Mouse (Mus musculus) brain, adult 2 months (tissue): ENCODE measurements around the gene Fam166b.

Source experiments
- DNase-seq: peaks from one replicate; pipeline ENCODE4 v3.0.0; 2011; ENCODE audit warnings: low read depth, low spot score

Gene Fam166b

GRCm38 (mm10) chr4:43428946-43429345, at the start of gene Fam166b:
Gene Fam166b (minus strand): TSS chr4:43429134.
- no peak for DNase-seq

DNA sequence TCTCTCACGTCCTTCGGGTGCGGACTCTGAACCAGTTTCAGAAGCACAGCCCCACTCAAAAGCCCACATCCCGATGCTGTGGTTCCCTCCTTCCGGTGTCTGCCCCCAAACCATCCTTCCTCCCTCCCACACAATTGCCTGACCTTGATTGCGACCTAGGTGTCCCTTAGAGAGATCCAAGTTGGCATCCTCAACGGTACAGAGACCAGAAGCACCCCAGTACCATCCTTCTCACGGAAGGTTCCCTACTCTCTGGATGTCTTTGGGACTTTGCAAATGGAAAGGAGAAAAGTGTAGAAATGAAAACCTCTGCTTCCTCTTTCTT, 49.6 kb upstream of the Fam166b start:
- no peak for DNase-seq

- peak; percentile 96 for DNase-seq
Observed at GRCm38 (mm10) chr4:43477857-43478533, 49.1 kb upstream of the Fam166b start.

DNA sequence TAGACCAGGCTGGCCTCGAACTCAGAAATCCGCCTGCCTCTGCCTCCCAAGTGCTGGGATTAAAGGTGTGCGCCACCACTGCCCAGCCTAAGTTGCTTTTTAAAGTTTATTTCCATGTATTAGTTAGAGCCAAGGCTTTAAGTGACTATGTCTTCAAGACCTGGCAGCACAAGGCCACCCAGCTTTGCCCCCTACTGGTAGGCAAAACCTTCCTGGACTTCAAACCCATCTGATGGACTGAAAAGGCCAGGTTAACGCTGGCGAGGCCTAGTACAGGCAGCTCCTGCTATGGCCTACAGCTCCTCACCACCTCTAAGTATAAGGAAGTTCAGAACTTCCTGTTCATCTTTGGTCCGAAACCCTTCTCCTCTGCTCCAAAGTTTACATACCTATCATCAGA, 47.7 kb upstream of the Fam166b start:
- DNase-seq = no peak

DNA sequence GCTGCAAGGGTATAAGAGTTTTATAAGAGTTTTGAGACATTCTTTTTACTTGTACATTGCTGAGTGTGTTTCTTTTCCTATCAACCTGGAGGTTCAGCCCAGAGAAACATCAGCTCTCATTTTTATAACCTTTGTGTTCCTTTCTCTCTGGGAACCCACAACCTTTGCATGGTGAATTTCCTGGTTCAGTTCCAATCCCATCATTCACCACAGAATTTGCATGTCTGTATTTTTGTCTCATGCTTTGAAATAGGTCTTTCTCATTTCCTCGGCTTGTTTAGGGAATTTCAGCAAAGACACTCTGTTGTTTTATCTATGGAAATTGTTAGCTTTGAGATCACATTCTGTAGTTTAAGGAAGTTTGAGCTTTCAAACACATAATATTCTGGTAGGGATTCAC, 44.7 kb upstream of the Fam166b start:
- DNase-seq = no peak

DNA sequence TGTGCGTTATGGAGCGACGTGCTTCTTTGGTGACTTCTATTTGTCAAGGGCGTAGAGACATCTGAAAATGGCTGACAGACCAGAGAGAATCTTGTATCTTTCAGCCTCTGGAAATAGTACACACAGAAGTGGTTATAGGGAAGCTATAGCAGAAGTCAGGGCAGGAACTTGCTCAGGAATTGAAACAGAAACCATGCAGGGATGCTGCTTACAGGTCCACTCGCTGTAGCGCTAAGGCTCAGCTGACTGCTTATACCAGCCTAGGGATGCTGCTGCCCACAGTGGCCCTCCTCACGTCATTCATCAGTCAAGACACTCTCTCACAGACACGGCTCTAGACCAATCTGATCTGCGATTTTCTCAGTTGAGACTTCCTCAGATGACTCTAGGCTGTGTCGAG, 41.4 kb upstream of the Fam166b start:
- DNase-seq = no peak

GRCm38 (mm10) chr4:43466872-43467271, 37.9 kb upstream of the Fam166b start:
- no peak for DNase-seq

- DNase-seq = no peak
Observed at GRCm38 (mm10) chr4:43465935-43466334, 37.0 kb upstream of the Fam166b start.

GRCm38 (mm10) chr4:43463102-43463501, 34.2 kb upstream of the Fam166b start:
- DNase-seq = no peak

GRCm38 (mm10) chr4:43457124-43457523, 28.2 kb upstream of the Fam166b start:
- no peak for DNase-seq

- DNase-seq = no peak
Observed at GRCm38 (mm10) chr4:43456470-43456869, 27.5 kb upstream of the Fam166b start.

- peak; percentile 40 for DNase-seq
Observed at GRCm38 (mm10) chr4:43454041-43454836, 25.3 kb upstream of the Fam166b start, which contains the start of gene Cd72. Gene Cd72 (minus strand): TSS chr4:43454628.

- no peak for DNase-seq
Observed at GRCm38 (mm10) chr4:43453413-43453812, 24.5 kb upstream of the Fam166b start.

GRCm38 (mm10) chr4:43452315-43452714, 23.4 kb upstream of the Fam166b start:
- no peak for DNase-seq

- no peak for DNase-seq
Observed at GRCm38 (mm10) chr4:43448554-43448953, 19.6 kb upstream of the Fam166b start.

- DNase-seq = peak; percentile 62
Observed at GRCm38 (mm10) chr4:43447251-43447650, 18.3 kb upstream of the Fam166b start.

- no peak for DNase-seq
Observed at GRCm38 (mm10) chr4:43443511-43443910, 14.6 kb upstream of the Fam166b start.

DNA sequence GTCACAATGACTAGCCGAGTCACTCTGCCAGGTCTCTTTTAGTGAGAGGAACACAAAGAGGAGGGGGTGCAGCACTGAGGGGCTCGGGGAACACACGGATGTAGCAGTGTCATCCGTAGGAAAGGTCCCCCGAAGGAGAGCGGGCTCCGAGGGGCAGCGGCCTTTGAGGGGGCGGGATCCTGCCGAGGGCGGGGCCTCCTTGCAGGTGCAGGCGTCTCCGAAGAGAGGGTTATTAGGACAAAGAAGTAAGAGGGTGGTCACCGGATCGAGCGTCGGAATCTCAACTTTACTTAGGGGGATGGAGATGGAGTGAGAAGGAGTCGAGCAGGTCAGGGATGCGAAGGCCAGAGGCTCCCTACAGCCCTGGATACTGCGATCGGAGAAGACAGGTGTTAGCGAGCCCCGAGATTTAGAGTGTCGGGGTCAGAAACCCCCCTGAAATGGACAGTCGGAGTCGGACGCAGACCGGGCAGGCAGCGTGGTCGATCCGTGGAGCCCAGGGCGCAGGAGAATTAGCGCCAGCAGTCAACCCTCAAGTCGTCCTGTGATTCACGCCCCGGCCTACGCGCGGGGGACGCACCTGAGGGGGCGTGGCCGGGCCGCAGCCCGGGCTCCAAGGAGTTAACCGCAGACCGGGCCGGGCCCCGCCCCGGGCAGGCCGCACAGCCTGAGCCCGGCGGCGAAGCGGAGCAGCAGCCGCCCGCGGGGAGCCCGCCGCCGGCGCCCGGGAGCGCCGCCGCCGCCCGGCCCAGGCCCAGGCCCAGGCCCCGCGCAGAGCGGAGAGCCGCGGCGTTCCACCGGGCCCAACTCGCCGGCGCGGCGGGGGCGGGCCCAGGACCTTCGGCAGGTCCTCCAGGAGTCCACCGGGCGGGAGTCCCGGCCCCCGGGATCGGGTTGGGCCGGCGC, 13.8 kb upstream of the Fam166b start:
- DNase-seq = peak; percentile 88

GRCm38 (mm10) chr4:43442044-43442443, 13.1 kb upstream of the Fam166b start:
- peak; percentile 100 for DNase-seq

DNA sequence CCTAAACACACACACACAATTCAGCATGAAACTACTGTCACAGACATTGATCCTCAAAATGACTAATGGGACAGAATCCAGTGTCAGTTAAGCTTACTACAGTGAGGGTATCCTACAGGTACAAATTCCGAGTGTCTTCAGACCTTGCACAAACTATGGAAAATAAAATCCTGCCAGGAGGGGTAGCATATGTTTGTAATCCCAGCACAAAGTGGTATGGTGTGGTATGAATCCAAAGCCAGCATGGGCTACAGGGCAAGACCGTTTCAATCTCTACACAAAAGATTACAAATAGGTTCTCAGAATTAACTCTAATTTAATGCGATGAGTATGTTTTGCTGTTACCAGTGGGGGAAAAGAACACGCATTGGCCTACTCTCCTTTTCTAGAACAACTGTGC, 12.7 kb upstream of the Fam166b start, which contains the start of gene Tesk1:
Tesk1 (plus strand) TSS at position 301 of the 400 bp plus-strand sequence.
- no peak for DNase-seq

DNA sequence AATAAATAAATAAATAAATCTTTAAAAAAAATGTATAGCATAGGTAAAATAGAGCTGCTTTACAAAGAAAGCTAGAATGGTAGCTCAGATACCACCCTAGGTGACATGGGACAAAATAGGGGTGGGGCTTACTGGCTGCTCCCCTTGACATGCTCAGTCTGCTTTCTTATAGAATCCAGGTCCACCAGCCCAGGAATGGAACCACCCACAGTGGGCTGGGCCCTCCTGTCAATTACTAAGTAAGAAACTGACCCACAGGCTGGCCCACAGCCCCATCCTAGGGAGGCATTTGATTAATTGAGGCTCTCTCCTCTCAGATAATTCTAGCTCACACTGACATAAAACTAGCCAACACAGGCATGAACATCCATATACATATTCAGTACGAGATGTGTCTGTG, 3.9 kb upstream of the Fam166b start:
- no peak for DNase-seq

GRCm38 (mm10) chr4:43431690-43432089, 2.8 kb upstream of the Fam166b start:
- peak; percentile 94 for DNase-seq
